Mouse (Mus musculus): ENCODE data around the gene Rnft1. TPM values are rescaled to one million over a fixed set of nuclear protein-coding genes. Genes with fewer than 3 reads are reported as not detected.

Rnft1 gene
- 8.0 and 9.4 TPM in 2 replicates for polyA plus RNA-seq (2012; rRNA removed)

GRCm38 (mm10) chr11:86484101-86484868 lies at the start of gene Rnft1:
Rnft1 (plus strand) TSS chr11:86484657.
- no peaks in the 10 kb centered on the region for H3K36me3 ChIP-seq (ENCODE audit: control insufficient read depth, insufficient read depth, low read length)
- peak within 1 kb of the TSS; percentile 67 for H3K4me3 ChIP-seq (ENCODE audit: insufficient read depth, low read depth, low read length)
- 0 out of 2 replicates have a peak, but pooled peaks have one; percentile 1 for TF ChIP-seq CTCF (conservative IDR thresholded peaks at IDR 0.05; ENCODE audit: insufficient read depth, insufficient read length, low read depth, low read length)
- TF ChIP-seq POLR2A (IDR thresholded peaks at IDR 0.05; ENCODE audit: low read depth, low read length) = peak; percentile 89
- no peaks in the 10 kb centered on the region for H3K27me3 ChIP-seq (replicated peaks; ENCODE audit: control insufficient read depth, insufficient read depth, low read length)
- under 1% methylated on average over 68 of the region's 68 CpGs for WGBS
- H3K27ac ChIP-seq (ENCODE audit: insufficient read depth, low read depth, low read length) = peak within 1 kb of the TSS; percentile 69
- H3K4me1 ChIP-seq (ENCODE audit: control insufficient read depth, insufficient read depth, low read length) = 0 out of 2 replicates have a peak, but pooled peaks cover 7% of the 10 kb centered on the region
- peak; percentile 99 for DNase-seq

GRCm38 (mm10) chr11:86436843-86437242 lies 47.6 kb upstream of the Rnft1 start:
- no peak overlapping the region for H3K27ac ChIP-seq (ENCODE audit: insufficient read depth, low read depth, low read length)

GRCm38 (mm10) chr11:86438261-86438660 lies 46.2 kb upstream of the Rnft1 start:
- TF ChIP-seq POLR2A (IDR thresholded peaks at IDR 0.05; ENCODE audit: low read depth, low read length) = no peak
- no peak for TF ChIP-seq CTCF (conservative IDR thresholded peaks at IDR 0.05; ENCODE audit: insufficient read depth, insufficient read length, low read depth, low read length)
- no peaks in the 10 kb centered on the region for H3K36me3 ChIP-seq (ENCODE audit: control insufficient read depth, insufficient read depth, low read length)

More at GRCm38 (mm10) chr11:86436843-86437242, 47.6 kb upstream of the Rnft1 start:
- Histone ChIP-seq H3K27me3 (replicated peaks; ENCODE audit: control insufficient read depth, insufficient read depth, low read length) (no peaks in the 10 kb centered on the region), H3K4me1 (ENCODE audit: control insufficient read depth, insufficient read depth, low read length) (no peaks in the 10 kb centered on the region), H3K4me3 (ENCODE audit: insufficient read depth, low read depth, low read length) (no peak overlapping the region), H3K36me3 (ENCODE audit: control insufficient read depth, insufficient read depth, low read length) (no peaks in the 10 kb centered on the region)
- WGBS = 18% methylated on average over 5 of the region's 5 CpGs
- TF ChIP-seq CTCF (conservative IDR thresholded peaks at IDR 0.05; ENCODE audit: insufficient read depth, insufficient read length, low read depth, low read length) = peak; percentile 52
- TF ChIP-seq POLR2A (IDR thresholded peaks at IDR 0.05; ENCODE audit: low read depth, low read length) = no peak
- no peak for DNase-seq

GRCm38 (mm10) chr11:86440791-86441190 lies 43.7 kb upstream of the Rnft1 start:
- WGBS = 71% methylated on average over 5 of the region's 5 CpGs
- no peaks in the 10 kb centered on the region for H3K27me3 ChIP-seq (replicated peaks; ENCODE audit: control insufficient read depth, insufficient read depth, low read length)
- DNase-seq = no peak

More at GRCm38 (mm10) chr11:86438261-86438660, 46.2 kb upstream of the Rnft1 start:
- no peak for DNase-seq
- no peaks in the 10 kb centered on the region for H3K4me1 ChIP-seq (ENCODE audit: control insufficient read depth, insufficient read depth, low read length)
- H3K4me3 ChIP-seq (ENCODE audit: insufficient read depth, low read depth, low read length) = no peak overlapping the region
- H3K27me3 ChIP-seq (replicated peaks; ENCODE audit: control insufficient read depth, insufficient read depth, low read length) = no peaks in the 10 kb centered on the region
- WGBS = 37% methylated on average over 4 of the region's 4 CpGs
- H3K27ac ChIP-seq (ENCODE audit: insufficient read depth, low read depth, low read length) = no peak overlapping the region

GRCm38 (mm10) chr11:86453991-86454390 lies 30.5 kb upstream of the Rnft1 start:
- WGBS = 93% methylated on average over 5 of the region's 5 CpGs
- no peak for TF ChIP-seq POLR2A (IDR thresholded peaks at IDR 0.05; ENCODE audit: low read depth, low read length)
- no peak overlapping the region for H3K4me3 ChIP-seq (ENCODE audit: insufficient read depth, low read depth, low read length)
- no peaks in the 10 kb centered on the region for H3K27me3 ChIP-seq (replicated peaks; ENCODE audit: control insufficient read depth, insufficient read depth, low read length)
- no peak overlapping the region for H3K27ac ChIP-seq (ENCODE audit: insufficient read depth, low read depth, low read length)
- H3K36me3 ChIP-seq (ENCODE audit: control insufficient read depth, insufficient read depth, low read length) = no peaks in the 10 kb centered on the region
- no peaks in the 10 kb centered on the region for H3K4me1 ChIP-seq (ENCODE audit: control insufficient read depth, insufficient read depth, low read length)
- no peak for DNase-seq

More at GRCm38 (mm10) chr11:86440791-86441190, 43.7 kb upstream of the Rnft1 start:
- Histone ChIP-seq H3K4me1 (ENCODE audit: control insufficient read depth, insufficient read depth, low read length) (no peaks in the 10 kb centered on the region), H3K36me3 (ENCODE audit: control insufficient read depth, insufficient read depth, low read length) (no peaks in the 10 kb centered on the region), H3K27ac (ENCODE audit: insufficient read depth, low read depth, low read length) (no peak overlapping the region), H3K4me3 (ENCODE audit: insufficient read depth, low read depth, low read length) (no peak overlapping the region)
- TF ChIP-seq POLR2A (IDR thresholded peaks at IDR 0.05; ENCODE audit: low read depth, low read length) = no peak
- TF ChIP-seq CTCF (conservative IDR thresholded peaks at IDR 0.05; ENCODE audit: insufficient read depth, insufficient read length, low read depth, low read length) = no peak

GRCm38 (mm10) chr11:86457545-86457944 lies 26.9 kb upstream of the Rnft1 start:
- no peak for DNase-seq
- H3K4me3 ChIP-seq (ENCODE audit: insufficient read depth, low read depth, low read length) = no peak overlapping the region
- WGBS = 83% methylated on average over 6 of the region's 6 CpGs
- no peaks in the 10 kb centered on the region for H3K27me3 ChIP-seq (replicated peaks; ENCODE audit: control insufficient read depth, insufficient read depth, low read length)
- no peak overlapping the region for H3K27ac ChIP-seq (ENCODE audit: insufficient read depth, low read depth, low read length)
- H3K36me3 ChIP-seq (ENCODE audit: control insufficient read depth, insufficient read depth, low read length) = no peaks in the 10 kb centered on the region
- TF ChIP-seq POLR2A (IDR thresholded peaks at IDR 0.05; ENCODE audit: low read depth, low read length) (no peak), CTCF (conservative IDR thresholded peaks at IDR 0.05; ENCODE audit: insufficient read depth, insufficient read length, low read depth, low read length) (no peak)
- no peaks in the 10 kb centered on the region for H3K4me1 ChIP-seq (ENCODE audit: control insufficient read depth, insufficient read depth, low read length)

GRCm38 (mm10) chr11:86458866-86459265 lies 25.6 kb upstream of the Rnft1 start:
- no peaks in the 10 kb centered on the region for H3K27me3 ChIP-seq (replicated peaks; ENCODE audit: control insufficient read depth, insufficient read depth, low read length)
- H3K4me3 ChIP-seq (ENCODE audit: insufficient read depth, low read depth, low read length) = no peak overlapping the region
- no peaks in the 10 kb centered on the region for H3K4me1 ChIP-seq (ENCODE audit: control insufficient read depth, insufficient read depth, low read length)
- WGBS = 82% methylated on average over 6 of the region's 6 CpGs
- no peak for DNase-seq
- H3K27ac ChIP-seq (ENCODE audit: insufficient read depth, low read depth, low read length) = no peak overlapping the region
- H3K36me3 ChIP-seq (ENCODE audit: control insufficient read depth, insufficient read depth, low read length) = no peaks in the 10 kb centered on the region
- TF ChIP-seq POLR2A (IDR thresholded peaks at IDR 0.05; ENCODE audit: low read depth, low read length) (no peak), CTCF (conservative IDR thresholded peaks at IDR 0.05; ENCODE audit: insufficient read depth, insufficient read length, low read depth, low read length) (no peak)

Data from kidney, adult 2 months (tissue).